Mouse (Mus musculus) testis, postnatal 10 days (tissue): ENCODE data around the gene Cks1b.
A peak's percentile ranks its signal among the peaks of the same experiment; 100 is the strongest.

ENCODE experiments used
- DNase-seq: peaks from one replicate; pipeline ENCODE4 v3.0.0; 2021; ENCODE audit warnings: low spot score

Gene Cks1b

DNA sequence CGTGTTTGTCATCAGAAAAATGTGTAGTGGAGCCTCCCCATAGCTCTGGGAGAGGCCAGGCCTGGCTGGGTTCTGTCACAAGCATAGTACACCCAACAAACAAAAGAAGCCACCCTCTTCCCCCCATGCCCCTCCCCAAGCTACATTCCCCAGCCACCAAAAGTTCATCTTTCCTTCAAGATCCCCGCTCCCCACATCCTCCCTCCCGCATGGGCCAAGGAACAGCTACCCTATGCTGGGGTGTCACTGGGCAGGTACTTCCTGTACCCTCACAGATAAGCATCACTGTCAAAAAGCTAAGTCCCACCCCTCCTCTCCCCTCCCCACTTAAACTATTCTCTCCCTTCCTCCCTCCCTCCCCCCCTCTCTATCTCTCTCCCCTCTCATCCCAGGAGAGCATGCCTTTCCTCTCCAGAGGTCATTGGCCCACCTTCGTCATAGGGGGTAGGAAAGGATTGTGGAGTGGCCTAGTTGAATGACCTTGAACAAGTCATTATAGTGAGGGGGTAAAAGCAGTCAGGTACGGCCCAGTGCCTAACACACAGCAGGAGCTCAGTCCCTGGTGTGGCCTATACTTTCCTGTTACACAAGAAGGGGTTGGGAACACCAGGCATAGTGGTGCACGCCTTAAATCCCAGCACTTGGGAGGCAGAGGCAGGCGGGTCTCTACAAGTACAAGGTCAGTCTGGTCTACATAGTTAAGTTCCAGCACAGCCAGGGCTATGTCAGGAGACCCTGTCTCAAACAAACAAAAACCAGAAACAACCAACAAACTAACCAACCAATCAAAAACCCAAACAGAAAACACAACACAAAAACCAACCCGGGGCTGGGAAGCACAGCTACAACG, 35.9 kb downstream of the Cks1b start:
- no peak for DNase-seq

GRCm38 (mm10) chr3:89381233-89381632, 37.0 kb downstream of the Cks1b start:
- no peak for DNase-seq

DNA sequence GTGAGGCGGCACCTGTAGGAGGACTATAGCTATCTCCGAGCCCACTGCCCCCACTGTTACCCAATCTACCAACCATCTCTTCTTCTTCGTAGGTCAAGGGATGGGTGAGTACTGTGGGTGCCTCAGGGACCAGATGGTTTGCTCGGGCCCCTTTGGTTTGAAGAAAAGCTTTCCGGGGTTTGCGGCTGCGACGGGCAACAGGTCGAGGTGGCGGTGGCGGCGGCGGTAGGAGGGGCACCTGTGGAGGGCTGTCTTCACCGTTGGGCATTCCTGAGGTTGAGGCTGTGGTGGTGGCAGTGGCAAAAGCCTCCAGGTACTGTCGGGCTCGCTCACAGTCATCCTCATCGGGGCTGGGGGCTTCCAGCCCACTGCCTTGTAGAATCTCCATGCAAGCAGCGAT, 37.5 kb downstream of the Cks1b start:
- DNase-seq, result no peak

GRCm38 (mm10) chr3:89380291-89380690, 37.9 kb downstream of the Cks1b start:
- no peak for DNase-seq

GRCm38 (mm10) chr3:89379388-89380131, 38.6 kb downstream of the Cks1b start:
- DNase-seq, result peak; percentile 48

DNA sequence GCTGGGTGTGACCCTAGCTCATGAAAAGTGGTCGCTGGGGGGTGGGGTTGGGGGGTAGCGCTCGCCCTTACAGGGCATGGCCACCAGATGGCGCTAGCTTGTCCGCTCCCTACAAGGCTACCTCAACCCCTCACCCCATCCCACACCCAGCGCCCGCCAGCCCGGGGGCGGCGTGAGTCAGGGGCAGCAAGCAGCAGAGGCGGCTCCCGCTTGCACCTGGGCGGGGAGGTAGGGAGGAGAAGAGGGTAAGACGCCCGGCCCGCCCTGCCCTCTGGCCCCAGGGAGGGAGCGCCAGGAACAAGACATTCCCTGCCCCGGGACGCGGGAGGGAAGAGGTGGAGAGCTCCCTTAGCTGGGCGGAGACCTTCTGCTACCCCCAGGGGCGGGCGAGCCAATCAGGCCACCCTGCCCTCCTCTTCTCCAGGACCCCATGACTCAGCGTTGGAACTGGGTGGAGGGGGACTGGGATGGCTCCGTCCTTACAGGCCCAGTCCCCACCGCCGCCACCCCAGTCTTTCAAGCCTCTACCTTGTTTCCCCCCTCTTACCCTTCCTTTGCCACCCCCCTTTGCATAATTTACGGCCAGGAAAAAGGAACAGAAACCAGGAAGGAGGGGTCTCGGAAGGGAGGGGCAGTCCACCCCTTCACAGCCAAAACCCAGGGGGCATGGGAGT, 39.7 kb downstream of the Cks1b start:
- peak; percentile 83 for DNase-seq

DNA sequence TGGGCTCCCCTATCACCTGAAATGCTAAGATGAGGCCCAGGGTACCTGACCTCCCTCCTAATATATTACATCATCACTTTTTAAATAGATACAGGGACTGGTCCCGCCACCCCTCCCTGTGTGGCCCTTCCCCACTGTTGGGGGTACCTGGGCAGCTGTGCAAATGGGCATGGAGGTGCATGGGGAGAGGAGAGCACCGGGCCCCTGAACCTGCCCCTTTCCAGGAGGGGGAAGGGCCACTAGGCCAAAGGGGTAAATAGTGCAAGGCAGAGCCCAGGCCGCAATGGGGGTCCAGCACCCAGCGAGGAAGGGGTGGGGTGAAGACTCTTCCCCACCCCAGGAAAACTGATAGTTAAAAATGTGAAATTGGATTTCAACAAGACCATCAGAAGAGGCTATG, 40.4 kb downstream of the Cks1b start:
- no peak for DNase-seq

GRCm38 (mm10) chr3:89373581-89374231, 44.5 kb downstream of the Cks1b start:
- no peak for DNase-seq

- no peak for DNase-seq
Observed at GRCm38 (mm10) chr3:89367338-89367737, 50.8 kb downstream of the Cks1b start.

GRCm38 (mm10) chr3:89365486-89366414, 52.4 kb downstream of the Cks1b start:
- no peak for DNase-seq
